Mouse (Mus musculus): ENCODE results near the gene Srp14. TPM values are rescaled to one million over a fixed set of nuclear protein-coding genes. Genes with fewer than 3 reads are reported as not detected.

Gene Srp14
- polyA plus RNA-seq, 1 experiment = 230 TPM

DNA sequence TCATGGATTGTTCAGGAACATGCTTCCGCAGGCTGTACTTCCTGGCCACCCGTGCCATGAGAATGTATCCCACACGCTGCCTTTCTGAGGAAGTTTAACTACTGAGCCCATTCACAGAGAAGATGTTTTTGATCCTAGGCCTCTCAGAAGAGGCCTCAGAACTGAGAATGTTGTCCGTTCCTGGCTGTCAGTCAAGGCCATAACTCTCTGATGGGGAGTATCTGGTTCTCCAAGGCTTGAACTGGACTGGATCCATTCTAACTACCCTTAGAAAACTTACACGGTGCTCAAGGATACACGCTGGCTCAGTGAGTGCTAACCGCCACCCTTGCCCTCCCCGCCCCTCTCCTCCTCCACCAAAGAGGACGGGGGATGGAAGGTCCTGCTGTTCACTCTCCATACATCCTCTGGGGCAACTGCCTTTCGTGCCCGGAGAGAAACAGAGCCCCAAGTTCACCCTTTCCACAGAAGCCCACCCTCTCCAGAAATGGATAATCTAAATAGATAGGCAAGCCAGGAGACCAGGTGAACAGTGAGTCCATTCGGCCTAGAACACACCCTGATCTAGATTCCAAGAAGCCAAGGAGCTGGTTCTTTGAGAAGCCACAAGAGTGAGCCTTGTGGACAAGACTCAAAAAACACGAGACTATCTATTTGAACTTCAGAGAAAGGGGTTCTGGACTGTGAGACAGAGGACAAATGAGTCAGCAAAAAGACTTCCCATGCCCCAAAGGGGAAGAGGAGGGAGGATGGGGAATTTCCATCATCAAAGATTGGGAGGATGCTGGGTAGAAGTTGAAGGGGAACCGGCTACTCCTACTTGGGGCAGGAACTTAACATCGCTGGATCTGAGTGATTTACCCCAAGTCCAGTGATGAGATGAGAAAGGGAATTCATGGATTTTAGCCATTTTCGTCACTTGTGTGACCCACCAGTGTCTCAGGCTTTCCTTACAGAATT lies 33.2 kb upstream of the Srp14 start:
- TF ChIP-seq CEBPB (IDR thresholded peaks at IDR 0.05; ENCODE audit: low read depth) (no peak), MYOG (IDR thresholded peaks at IDR 0.05; ENCODE audit: control insufficient read depth, extremely low read depth, insufficient read length) (no peak), CTCF (IDR thresholded peaks at IDR 0.05; ENCODE audit: control insufficient read depth, insufficient read depth, insufficient read length) (no peak), MYOD1 (IDR thresholded peaks at IDR 0.05; ENCODE audit: control insufficient read depth, insufficient read length, low read depth) (no peak), FOSL1 (IDR thresholded peaks at IDR 0.05; ENCODE audit: insufficient read depth, low read length, poor library complexity, severe bottlenecking) (no peak), USF1 (IDR thresholded peaks at IDR 0.05; ENCODE audit: low read depth) (no peak), MAX (IDR thresholded peaks at IDR 0.05) (no peak)
- Histone ChIP-seq H3ac (ENCODE audit: control insufficient read depth, insufficient read length, low read depth) (no peak overlapping the region), H3K79me2 (ENCODE audit: control insufficient read depth, insufficient read depth) (no peaks in the 10 kb centered on the region), H3K27me3 (ENCODE audit: control insufficient read depth, insufficient read depth, insufficient read length) (no peaks in the 10 kb centered on the region), H3K4me3 (ENCODE audit: insufficient read depth, poor library complexity, severe bottlenecking) (no peak overlapping the region), H3K36me3 (ENCODE audit: control insufficient read depth, insufficient read depth) (no peaks in the 10 kb centered on the region), H3K79me3 (ENCODE audit: low read depth) (no peaks in the 10 kb centered on the region)

- Histone ChIP-seq H3K79me3 (ENCODE audit: low read depth) (no peaks in the 10 kb centered on the region), H3K79me2 (ENCODE audit: control insufficient read depth, insufficient read depth) (no peaks in the 10 kb centered on the region), H3K27me3 (ENCODE audit: control insufficient read depth, insufficient read depth, insufficient read length) (no peaks in the 10 kb centered on the region), H3K36me3 (ENCODE audit: control insufficient read depth, insufficient read depth) (no peaks in the 10 kb centered on the region), H3ac (ENCODE audit: control insufficient read depth, insufficient read length, low read depth) (no peak overlapping the region), H3K4me3 (ENCODE audit: insufficient read depth, poor library complexity, severe bottlenecking) (no peak overlapping the region)
- TF ChIP-seq MAX (IDR thresholded peaks at IDR 0.05) (no peak), CEBPB (IDR thresholded peaks at IDR 0.05; ENCODE audit: low read depth) (no peak), MYOD1 (IDR thresholded peaks at IDR 0.05; ENCODE audit: control insufficient read depth, insufficient read length, low read depth) (no peak), FOSL1 (IDR thresholded peaks at IDR 0.05; ENCODE audit: insufficient read depth, low read length, poor library complexity, severe bottlenecking) (no peak), CTCF (IDR thresholded peaks at IDR 0.05; ENCODE audit: control insufficient read depth, insufficient read depth, insufficient read length) (no peak), MYOG (IDR thresholded peaks at IDR 0.05; ENCODE audit: control insufficient read depth, extremely low read depth, insufficient read length) (no peak), USF1 (IDR thresholded peaks at IDR 0.05; ENCODE audit: low read depth) (no peak)
Measured at GRCm38 (mm10) chr2:118511779-118512417, 32.4 kb upstream of the Srp14 start.

DNA sequence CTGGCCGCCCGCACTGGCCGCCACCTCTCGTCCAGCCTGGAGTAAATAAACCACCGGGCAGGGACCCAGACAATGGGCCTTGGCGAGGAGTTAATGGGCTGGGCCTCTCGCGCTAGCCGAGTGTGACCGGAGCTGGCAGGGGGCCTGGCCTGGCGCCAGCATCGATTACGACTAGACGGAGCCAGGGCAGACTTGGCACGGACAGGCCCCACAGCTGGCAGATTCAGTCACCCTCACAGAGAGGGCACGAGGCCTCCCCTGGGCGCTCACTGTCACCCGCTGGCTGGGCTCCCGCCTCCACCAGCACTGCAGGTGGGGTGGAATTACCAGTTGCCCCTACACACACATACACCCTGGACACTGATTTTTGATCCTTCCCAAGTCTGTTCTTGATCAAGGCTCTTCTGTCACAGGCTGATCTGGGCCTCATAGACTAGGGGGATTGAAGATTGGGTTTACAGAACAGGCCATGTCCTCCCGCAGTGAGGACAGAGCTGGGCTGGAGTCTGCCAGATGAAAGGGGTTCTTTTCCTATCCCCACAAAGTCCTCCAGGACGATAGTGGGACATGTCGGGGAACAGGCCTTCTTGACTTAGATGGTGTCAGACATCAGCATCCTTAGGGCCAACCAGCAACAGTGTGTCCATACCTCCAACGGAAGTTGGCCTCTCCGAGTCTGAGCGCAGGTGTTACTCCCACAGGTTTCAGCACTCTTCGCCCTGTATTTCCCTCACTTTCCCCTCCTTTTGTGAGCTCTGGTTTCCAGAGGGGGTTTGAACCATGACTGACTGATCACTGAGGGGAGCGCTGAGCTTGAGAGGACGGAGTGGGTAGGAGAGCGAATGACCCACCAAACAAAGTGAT lies 31.2 kb upstream of the Srp14 start:
- Histone ChIP-seq H3ac (ENCODE audit: control insufficient read depth, insufficient read length, low read depth) (no peak overlapping the region), H3K4me3 (ENCODE audit: insufficient read depth, poor library complexity, severe bottlenecking) (no peak overlapping the region), H3K79me3 (ENCODE audit: low read depth) (no peaks in the 10 kb centered on the region), H3K36me3 (ENCODE audit: control insufficient read depth, insufficient read depth) (no peaks in the 10 kb centered on the region), H3K79me2 (ENCODE audit: control insufficient read depth, insufficient read depth) (no peaks in the 10 kb centered on the region), H3K27me3 (ENCODE audit: control insufficient read depth, insufficient read depth, insufficient read length) (no peaks in the 10 kb centered on the region)
- TF ChIP-seq CEBPB (IDR thresholded peaks at IDR 0.05; ENCODE audit: low read depth) (no peak), MYOD1 (IDR thresholded peaks at IDR 0.05; ENCODE audit: control insufficient read depth, insufficient read length, low read depth) (peak; percentile 73), MAX (IDR thresholded peaks at IDR 0.05) (no peak), CTCF (IDR thresholded peaks at IDR 0.05; ENCODE audit: control insufficient read depth, insufficient read depth, insufficient read length) (no peak), USF1 (IDR thresholded peaks at IDR 0.05; ENCODE audit: low read depth) (no peak)

- H3K4me3 ChIP-seq (ENCODE audit: insufficient read depth, poor library complexity, severe bottlenecking) = no peak overlapping the region
Measured at GRCm38 (mm10) chr2:118509688-118510446, 30.4 kb upstream of the Srp14 start.

More at GRCm38 (mm10) chr2:118509688-118510446, 30.4 kb upstream of the Srp14 start:
- H3K27me3 ChIP-seq (ENCODE audit: control insufficient read depth, insufficient read depth, insufficient read length) = no peaks in the 10 kb centered on the region
- no peak for TF ChIP-seq MYOG (IDR thresholded peaks at IDR 0.05; ENCODE audit: control insufficient read depth, extremely low read depth, insufficient read length)
- TF ChIP-seq CTCF (IDR thresholded peaks at IDR 0.05; ENCODE audit: control insufficient read depth, insufficient read depth, insufficient read length) = no peak
- TF ChIP-seq MAX (IDR thresholded peaks at IDR 0.05) = no peak
- no peak for TF ChIP-seq FOSL1 (IDR thresholded peaks at IDR 0.05; ENCODE audit: insufficient read depth, low read length, poor library complexity, severe bottlenecking)
- no peak for TF ChIP-seq MYOD1 (IDR thresholded peaks at IDR 0.05; ENCODE audit: control insufficient read depth, insufficient read length, low read depth)
- no peak for TF ChIP-seq USF1 (IDR thresholded peaks at IDR 0.05; ENCODE audit: low read depth)
- TF ChIP-seq CEBPB (IDR thresholded peaks at IDR 0.05; ENCODE audit: low read depth) = no peak
- no peaks in the 10 kb centered on the region for H3K79me2 ChIP-seq (ENCODE audit: control insufficient read depth, insufficient read depth)
- no peaks in the 10 kb centered on the region for H3K79me3 ChIP-seq (ENCODE audit: low read depth)
- H3ac ChIP-seq (ENCODE audit: control insufficient read depth, insufficient read length, low read depth) = no peak overlapping the region
- H3K36me3 ChIP-seq (ENCODE audit: control insufficient read depth, insufficient read depth) = no peaks in the 10 kb centered on the region
